Mouse (Mus musculus) T-helper 2 cell (primary cell): ENCODE data around the gene Zdhhc19.

Experiments used
- in situ Hi-C: fragments of 300-600 bp; cut with MboI, MseI; formaldehyde crosslinking; loops from one replicate; pipeline ENCODE4 v1.15.1; 2025; ENCODE audit warnings: high pct_unique_total_duplicates

Gene Zdhhc19

DNA sequence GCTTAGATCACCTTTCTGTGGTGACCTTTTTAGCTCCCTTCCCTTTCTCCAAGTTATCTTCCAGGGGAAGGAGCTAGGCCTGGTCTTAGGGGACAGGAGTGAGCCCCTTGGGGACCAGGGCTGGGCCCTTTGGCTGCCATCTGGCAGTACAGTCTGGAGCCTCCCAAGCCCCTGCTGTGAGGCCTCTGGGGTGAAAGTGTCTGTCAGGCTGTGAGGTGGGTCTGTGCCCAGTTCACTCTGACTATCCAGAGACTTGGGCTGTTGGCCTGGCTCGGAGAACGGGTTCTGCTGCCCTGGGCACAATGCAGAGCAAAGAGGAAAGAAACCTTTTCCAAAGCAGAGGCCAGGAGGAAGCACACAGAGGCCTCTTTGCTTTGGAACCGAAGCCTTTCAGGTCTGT lies 16.9 kb downstream of the Zdhhc19 start:
- in situ Hi-C loops, result loop anchor here (5.0 kb wide), 1 partner anchor 94 kb away; the partner anchor contains the start of gene Tfrc

DNA sequence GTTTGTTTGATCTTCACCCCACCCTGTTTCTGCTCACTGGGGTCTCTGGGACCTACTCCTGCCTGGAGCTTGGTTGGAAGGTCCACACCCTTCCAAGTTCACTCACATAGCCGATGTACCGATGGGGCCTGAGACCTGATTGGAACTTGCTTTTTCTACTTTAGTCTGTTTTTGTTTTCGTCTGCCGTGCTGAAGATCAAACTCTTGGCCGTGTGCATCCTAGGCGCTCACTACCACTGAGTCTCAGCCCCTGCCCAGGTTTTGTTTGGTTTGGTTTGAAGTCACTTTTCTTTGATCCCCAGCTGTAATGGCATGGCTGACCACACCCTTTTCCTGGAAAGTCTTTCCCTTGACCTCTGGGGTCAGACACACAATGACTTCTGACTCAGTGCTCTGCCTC lies 17.3 kb downstream of the Zdhhc19 start:
- in situ Hi-C loops, result loop anchor here (5.0 kb wide), 1 partner anchor 94 kb away; the partner anchor contains the start of gene Tfrc

DNA sequence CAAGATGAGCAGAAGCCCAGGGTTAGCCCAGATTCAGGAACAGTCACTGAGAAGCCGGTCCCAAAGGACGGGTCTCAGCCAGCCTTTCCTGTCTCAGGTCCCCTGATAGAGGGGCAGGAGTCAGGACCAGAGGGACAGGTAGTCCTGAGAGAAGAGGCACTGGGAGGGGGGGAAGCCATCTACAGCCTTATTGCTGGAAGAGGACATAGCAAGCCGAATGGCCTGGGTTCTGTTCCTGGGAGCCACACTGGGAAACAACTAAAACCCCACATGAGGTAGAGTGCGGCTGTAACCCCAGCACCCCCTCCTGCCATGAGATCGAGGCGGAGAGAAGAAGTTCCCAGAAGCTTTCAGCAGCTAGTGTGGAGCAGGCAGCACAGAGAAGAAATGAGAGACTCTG lies 17.9 kb downstream of the Zdhhc19 start:
- in situ Hi-C loops, result loop anchor here (5.0 kb wide), 1 partner anchor 93 kb away; the partner anchor contains the start of gene Tfrc

DNA sequence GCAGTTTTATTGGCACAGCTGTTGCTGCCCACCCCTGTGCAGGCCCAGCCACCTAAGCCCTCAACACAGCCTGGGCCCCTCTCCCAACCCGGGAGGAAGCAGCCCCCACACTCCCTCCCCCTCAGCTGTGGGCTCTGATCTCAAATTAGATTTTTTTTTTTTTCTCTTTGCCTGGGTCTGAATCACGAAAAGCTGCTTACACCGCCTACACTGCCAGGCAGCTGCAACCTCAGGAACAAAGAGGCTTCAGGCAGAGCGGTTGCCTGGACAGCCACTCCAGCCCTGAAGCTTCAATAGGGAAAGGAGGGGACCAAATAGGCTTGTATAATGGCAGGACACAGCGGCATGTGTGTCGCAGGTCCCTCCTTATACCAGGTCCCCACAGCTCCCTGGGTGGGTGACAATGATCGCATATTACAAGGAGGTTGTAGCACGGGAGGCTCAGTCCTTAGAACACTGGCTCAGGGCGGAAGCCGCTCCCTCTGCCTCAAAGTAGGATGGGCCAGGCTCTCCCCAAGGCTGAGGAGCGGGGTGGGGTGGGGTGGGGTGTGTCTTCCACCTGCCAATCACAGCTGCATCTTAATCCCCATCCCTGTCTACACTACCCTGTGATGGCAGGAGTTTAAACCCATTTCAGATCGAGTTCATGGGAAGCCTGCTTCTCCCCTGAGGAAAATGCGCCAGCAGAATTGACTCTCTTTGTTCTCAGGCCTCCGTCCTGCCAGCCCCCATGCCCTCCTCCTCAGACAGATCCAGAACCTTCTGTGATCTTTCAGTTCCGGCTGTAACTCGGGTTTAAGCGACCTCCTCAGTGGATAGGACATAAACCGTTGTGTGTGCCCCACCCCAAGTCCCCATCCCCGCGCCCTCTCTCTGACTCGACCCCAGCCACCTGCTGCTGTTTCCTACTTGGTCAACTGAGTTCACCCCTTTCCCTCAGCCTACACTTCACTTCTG lies 20.2 kb downstream of the Zdhhc19 start:
- in situ Hi-C loops, result no loop called here

DNA sequence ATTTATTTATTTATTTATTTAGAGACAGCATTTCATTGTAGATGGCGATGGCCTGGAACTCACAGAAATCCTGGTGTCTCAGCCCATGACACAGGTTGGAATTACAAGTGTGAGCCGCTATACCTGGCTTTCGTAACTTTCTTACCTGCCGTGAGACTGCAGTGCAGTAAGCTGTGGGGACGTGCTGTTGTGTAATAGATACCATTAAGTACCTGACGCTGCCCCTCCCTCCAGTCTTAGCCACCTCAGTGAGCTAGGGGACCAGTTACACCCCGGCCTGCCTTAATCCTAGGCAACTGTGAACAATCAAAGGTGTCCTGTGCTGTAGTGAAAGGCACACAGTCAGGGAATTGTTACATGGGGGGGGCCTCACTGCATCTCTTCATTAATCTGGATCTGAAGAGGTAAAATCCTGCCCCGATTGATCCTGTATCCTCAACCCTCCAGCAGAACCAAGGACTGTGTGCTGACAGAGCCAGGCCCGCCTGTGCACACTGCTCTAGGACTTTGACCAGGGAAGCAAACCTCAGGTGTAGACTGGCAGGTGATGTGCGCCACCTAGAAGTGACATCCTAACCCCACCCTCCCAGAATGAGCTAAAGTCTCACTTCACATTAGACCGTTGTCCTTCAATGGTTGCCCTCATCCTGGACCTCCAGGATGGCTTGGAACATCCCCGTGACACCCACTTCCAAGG lies 21.9 kb downstream of the Zdhhc19 start:
- in situ Hi-C loops, result no loop called here

DNA sequence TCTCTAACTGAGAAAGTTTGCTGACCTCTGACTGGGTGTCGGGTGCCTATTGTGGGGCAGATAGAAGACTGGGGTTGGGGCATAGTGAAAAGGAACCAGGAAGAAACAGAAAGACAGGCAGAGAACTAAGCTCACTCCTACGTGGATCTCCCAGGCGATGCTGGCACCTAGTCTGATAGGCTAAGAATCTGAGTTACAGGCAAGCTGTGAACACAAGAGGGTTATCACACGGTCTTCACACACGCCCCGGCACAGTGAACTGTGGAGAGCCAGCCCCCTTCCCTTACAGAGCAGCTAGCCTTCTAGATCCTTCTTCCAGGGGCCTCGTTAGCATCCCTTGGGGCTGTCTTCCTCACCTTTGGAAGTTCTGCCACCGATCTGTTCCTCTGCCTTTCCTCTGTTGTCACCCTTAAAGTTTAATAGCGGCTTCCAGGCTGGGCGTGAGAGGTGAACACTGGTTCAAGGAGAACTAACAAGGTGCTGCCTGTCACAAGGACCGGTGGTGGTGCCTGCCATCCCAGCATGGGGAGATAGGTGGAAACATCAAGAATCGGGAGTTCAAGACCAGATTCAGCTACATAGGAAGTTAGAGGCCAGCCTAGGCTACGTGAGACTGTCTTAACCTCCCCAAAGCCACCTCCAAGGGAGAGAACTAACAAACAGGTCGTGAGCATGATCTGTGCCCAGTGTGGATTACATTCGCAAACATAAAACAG lies 23.7 kb downstream of the Zdhhc19 start:
- in situ Hi-C loops, result loop anchor here (10.0 kb wide), 1 partner anchor 55 kb away; no protein-coding TSS in a partner anchor

DNA sequence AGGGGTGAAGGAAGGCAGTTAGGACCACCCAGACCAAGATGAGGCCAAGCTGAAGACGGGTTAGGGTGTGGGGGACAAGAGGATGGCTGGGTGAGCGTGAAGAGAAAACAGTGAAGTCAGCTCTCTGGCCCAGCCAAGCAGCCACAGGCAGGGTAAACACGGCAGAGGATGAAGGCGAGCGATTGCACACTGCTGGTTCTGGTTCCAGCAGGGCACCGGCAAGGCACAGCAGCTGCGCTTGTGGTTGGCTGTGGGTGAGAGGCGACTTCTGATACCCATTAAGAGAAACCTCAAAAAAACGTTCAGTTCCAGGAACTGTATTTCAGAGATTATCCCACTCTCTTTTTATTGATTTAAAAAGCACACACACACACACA lies 24.3 kb downstream of the Zdhhc19 start:
- in situ Hi-C loops, result loop anchor here (10.0 kb wide), 1 partner anchor 56 kb away; no protein-coding TSS in a partner anchor

DNA sequence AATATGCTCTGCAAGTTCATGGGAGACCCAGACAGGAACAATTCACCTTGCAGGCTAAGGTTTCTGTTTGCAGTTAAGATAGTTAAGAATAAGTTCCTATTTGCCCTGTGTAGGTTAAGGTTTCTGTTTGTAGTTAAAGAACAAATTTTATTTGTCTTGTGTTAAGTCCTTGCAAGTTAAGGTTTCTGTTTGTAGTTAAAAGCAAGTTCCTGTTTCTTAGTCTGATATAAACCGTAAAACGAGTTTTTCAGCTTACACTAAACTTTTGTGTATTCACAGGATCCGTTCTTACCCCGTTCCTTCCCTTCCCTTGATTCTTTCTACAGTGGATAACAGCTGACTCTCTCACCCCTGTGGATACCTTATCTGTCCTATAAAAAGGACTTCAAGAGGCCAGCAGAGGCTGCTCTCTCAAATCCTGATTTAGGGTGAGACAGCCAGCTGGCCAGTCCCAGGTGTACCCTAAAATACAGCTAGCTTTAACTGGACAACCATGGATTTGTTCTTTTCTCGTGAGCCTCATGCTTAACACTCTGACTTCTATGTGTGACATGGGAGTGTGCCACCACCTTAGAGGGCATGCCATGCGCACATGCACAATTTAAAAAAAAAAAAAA lies 26.6 kb downstream of the Zdhhc19 start:
- in situ Hi-C loops, result loop anchor here (10.0 kb wide), 1 partner anchor 58 kb away; no protein-coding TSS in a partner anchor

DNA sequence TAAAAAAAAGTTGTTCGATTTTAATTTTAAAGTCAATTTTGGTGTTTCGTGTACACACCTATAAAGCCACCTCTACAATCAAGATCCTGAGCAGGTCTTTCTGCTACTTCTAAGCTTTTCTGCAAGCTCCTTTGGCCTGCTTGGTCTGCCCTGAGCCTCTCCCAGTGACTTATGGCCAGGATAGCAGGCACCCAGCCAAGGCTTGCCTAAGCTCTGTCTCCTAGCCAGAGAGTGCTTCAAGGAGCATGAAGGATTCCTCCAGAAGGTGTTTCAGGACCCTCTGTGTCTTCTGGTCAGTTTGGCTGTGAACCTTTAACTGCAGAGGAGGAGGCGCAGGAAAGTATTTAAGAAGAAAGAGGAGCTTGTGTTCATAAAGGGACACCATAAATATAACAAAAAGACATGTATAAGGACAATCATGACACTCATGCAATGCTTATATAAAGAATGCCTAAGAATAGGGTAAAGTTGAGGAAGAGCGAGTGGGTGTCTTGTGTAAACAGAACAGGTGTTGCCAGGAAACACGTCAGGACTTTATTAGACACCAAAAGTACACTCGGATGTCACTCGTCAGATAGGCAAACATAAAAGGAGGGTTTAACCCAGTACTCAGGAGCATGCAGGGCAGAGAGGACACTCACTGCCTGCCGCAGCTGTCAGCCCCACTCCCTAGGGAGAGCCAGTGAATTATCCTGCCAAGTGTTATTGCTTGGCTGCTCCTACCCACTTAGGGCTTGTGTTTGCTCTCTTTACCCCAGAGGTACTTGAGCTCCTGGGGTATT lies 27.6 kb downstream of the Zdhhc19 start:
- in situ Hi-C loops, result loop anchor here (10.0 kb wide), 1 partner anchor 59 kb away; no protein-coding TSS in a partner anchor

DNA sequence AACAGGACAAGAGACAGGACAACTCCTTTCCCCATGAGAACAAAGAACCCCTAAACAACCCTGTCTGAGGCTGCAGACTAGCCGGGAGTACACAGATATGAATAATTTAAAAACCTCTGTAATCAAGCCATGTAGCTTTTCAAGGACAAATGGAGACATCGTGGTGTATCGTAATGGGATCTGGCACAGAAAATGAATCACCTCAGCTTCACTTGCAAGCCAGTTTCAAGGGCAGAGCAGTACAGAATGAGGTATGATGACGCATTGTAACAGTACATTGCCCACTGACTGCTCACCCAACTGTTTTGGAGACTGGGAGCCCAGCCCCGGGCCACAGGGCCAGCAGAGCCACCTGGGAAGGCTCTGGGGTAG lies 28.2 kb downstream of the Zdhhc19 start:
- in situ Hi-C loops, result loop anchor here (10.0 kb wide), 1 partner anchor 59 kb away; no protein-coding TSS in a partner anchor

DNA sequence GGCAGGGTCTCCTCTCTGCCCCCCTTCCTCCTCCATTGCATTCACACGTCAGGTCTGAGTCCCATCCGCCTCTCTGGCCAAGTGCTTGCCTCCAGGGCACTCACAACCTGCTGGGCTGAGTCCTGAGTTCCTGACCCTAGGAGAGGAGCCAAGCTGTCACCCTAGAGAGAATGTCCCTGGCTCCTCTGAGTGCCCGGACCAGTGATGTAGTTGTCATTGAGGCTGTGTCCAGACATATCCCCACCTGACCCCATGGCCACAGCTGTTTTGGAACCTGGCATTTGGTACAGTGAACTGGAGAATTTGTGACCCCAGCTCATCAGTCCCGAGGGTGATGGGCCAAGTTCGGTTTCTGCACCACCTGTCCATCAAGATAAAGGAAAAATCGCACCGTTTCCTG lies 30.8 kb downstream of the Zdhhc19 start:
- in situ Hi-C loops, result loop anchor here (10.0 kb wide), 1 partner anchor 62 kb away; no protein-coding TSS in a partner anchor

DNA sequence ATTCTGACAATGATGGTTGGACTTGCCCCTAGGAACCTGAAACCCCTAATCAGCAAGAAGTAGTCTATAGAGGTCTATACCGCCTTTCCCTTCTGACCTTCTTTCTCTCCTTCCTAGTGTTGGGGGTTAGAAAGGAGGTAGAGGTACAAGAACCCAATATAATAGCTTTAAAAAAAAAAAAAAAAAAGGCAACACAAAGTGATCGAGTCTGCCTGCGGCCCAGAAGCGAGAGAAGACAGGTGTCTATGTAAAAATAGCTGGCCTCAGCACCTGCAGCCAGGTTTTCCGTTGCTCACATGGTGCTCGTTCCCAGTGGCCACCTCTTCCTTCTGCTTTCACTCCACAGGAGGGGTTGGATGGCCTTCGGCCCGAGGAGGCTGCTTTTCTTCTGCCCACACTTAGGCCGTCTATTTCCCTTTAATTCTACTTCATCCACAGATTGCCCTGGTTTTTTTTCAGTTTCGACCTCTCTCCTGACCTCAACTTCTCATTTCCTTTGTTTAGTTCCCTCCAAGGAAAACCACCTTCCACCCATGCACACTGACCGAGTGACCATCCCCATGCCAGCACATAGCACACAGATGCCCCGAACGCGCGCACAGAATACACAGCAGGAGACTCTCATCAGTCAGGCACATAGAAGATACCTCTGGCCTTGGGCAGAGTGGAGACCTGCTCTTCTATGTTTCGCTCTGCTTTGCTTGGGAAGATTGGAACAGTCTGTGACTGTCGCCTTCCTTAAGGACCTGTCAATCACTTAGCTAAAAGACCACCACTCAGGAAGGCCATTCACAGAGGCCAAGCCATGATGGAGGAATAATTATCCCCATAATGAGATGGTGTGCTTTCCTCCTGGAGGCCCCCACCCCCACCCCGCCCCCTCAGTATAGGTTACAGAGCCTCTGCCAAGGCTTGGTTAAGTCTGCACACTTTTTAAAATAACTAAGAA lies 37.1 kb downstream of the Zdhhc19 start:
- in situ Hi-C loops, result no loop called here

DNA sequence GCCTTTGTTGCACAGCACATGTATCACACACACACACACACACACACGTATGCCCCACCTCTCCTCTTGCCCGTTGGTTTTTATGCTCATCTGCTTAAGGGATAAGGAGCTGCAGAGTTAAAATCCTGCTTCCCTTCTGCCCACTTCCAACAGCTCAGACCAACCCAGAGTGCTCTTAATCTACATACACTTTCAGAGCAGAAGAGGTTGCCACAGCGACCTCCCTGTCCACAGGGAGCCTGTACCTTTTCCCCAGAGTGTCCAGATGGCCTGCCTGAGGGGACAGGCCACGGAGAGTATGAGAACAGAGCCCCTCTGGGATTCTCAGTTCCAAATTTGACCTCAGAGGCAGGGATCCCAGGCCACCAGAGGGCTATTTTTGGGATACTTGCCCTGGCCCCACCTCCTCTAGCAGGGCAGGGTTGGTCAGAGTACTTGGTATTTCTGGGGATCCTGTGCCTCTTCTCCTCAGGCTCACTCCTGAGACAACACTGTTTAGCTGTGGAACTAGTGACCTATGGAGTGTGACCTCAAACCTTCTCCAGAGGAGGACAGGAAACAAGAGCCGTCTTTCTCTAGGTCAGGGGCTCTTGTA lies 39.2 kb downstream of the Zdhhc19 start:
- in situ Hi-C loops, result no loop called here

DNA sequence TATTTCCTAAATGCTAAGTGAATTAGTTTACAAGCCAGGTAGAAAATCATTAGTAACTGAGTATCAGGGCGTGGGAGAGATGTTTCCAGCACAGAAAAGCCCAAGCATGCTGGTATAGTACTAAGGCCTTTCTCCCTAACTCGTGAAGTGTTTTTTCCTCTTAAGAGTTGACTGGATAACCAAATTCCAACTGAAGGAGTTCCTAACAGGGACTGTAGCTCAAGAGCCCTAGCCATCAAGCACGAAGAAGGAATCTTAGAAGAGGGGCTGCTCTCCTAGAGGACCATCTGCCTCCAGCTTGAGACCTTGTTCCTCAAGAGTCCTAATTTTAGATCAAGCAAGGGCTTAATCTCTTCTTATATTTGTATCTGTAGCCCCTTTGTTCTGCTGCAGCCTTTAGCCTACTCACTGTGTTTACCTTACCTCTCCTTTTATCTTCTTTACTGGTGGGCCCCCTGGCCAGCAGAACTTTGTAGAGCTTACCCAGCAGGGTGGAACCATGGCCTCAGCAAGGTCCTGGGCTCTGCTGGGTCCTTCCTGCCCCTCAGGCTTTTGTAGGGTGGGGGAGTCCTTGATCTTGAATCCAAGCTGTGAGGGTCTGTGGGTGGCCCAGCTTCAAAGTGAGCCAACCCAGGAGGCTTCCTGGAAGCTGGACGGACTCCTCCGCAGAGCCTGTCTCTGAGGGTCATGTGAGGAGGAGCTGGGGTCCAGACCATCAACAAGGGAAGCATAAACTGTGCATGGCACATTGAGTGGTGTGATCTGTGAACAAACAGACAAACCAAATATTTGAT lies 42.0 kb downstream of the Zdhhc19 start:
- in situ Hi-C loops, result no loop called here

DNA sequence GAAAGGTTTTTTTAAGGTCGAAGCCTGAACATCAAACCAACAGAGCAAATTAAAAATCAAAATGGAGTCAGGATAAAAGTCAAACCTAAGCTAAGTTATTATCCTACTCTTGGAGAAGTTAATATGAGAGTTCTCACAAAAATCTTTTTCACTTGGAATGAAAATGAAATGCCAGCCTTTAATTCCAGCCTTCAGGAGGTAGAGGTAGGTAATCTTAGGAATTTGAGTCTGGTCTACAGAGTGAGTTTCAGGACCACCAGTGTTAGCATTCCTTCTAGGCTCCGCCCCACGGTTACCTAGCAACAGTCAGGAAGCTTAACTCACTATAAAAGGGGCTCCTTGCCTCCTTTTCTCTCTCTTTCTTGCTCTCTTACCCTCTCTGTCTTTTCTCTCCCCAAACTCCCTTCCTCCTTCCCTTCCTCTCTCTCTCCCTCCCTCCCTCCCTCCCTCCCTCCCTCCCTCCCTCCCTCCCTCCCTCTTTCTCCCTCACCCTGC lies 42.7 kb downstream of the Zdhhc19 start:
- in situ Hi-C loops, result no loop called here

DNA sequence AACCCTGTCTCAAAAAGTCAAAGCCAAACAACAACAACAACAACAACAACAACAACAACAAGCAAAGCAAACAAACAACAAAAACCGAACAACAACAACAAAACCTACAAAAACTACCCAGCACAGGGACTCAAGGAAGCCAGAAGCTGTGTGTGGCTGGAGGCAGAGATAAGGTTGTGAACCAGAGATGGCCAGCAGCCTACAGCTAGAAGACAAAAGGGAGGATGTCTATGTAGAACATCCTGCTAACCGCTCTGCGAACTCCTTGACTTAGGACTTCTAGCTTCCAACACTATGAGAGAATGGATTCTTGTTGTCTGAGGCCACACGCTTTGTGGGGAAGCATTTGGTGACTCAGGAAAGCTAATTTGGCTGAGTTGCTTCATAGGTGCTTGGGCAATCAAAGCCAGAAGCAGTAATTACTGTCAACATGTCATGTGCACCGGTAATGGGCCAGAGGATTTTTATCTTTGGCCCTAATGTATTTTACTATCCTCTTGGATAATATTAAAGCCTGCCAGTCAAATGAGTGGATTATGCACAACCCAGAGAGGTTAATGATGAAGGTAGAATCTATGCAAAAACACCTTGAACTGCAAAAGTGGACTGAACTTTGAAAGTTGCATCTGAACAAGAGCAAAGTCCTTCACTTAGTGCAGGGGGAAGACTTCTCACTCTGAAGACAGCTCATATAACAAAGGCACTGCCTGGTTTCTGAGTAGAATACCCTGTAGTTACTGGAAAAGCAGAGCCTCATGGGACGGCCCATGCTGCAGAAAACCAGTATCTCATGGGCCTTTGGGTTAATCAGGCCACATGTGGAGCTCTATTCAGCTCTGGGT lies 45.5 kb downstream of the Zdhhc19 start:
- in situ Hi-C loops, result no loop called here

DNA sequence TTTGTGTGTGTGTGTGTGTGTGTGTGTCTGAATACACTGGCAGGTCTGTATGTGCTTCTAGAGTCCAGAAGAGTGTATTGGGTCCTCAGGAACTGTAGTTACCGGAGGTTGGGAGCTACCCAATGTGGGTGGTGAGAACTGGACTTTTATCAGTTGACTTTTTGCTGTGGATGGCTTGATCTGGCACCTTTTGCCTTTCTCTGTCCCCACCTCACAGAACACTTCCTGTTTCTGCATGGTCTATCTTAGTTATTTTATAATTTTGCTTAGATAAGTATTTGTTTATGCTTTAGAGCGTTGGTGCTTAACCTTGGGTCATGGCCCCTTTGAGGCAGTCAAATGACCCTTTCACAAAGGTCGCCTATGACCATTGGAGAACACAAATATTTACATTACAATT lies 47.4 kb downstream of the Zdhhc19 start:
- in situ Hi-C loops, result no loop called here
